Mouse (Mus musculus) heart, adult 2 months (tissue): ENCODE data around the gene Hcfc2.

Experiments used
- CTCF ChIP-seq: fragments of 200-600 bp; IDR thresholded peaks from 2 replicates; pipeline ENCODE4 v1.8.1; 2022; ENCODE audit warnings: antibody characterized with exemption, mild to moderate bottlenecking, moderate library complexity
- EP300 ChIP-seq: fragments of 200-500 bp; IDR thresholded peaks from 2 replicates; pipeline ENCODE4 v1.6.1; 2011; ENCODE audit warnings: low read depth, low read length, control low read depth; ENCODE audit not compliant: insufficient read depth
- POLR2A ChIP-seq: fragments of 200-500 bp; IDR thresholded peaks from 2 replicates; pipeline ENCODE4 v1.6.1; 2011; ENCODE audit warnings: mild to moderate bottlenecking, low read depth, low read length, control low read depth; ENCODE audit not compliant: insufficient read depth

DNA sequence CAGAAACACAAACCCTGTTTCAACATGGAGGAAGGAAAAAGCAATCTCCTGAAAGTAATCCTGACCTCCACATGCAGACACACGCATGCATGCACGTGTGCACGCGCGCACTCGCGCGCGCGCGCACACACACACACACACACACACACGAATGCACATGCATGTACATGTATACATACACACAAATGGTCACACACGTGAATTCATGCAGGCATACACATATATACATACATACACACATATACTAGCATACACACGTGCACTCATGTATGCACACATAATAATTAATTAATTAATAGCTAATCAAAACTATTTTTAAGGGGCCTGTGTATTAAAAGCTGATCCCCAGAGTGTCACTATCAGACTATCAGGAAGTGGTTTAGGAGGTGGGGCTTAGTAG, 83.9 kb downstream of the Hcfc2 start:
- TF ChIP-seq CTCF: no peak
- no peak for TF ChIP-seq POLR2A
- no peak for TF ChIP-seq EP300
